Mouse (Mus musculus): ENCODE measurements around the gene Psmd4. TPM values are rescaled to one million over a fixed set of nuclear protein-coding genes. Genes with fewer than 3 reads are reported as not detected.

The Psmd4 gene
- polyA plus RNA-seq, 1 experiment: 245 TPM

DNA sequence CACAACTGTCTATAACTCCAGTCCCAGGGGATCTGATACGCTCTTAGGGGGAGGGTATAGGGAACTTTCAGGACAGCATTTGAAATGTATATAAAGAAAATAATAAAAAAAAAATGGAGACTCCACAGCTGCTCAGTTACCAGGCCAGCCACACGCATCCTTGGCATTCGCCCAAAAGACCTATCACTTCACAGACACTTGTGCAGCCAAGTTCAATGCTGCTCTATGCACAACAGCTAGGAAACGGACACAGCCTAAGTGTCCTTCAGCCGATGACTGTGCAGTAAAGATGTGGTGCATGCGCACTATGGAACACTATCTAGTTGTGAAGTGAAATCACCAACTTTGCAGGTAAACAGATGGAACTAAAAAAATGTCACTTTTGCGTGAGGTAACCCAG lies 13.9 kb upstream of the Psmd4 start:
- 77% methylated on average over 7 of the region's 7 CpGs for WGBS
- Histone ChIP-seq H3K4me3 (replicated peaks; ENCODE audit: insufficient read depth, low read depth, low read length) (no peak overlapping the region), H3K27me3 (ENCODE audit: control insufficient read depth, insufficient read depth, low read length) (no peaks in the 10 kb centered on the region)

DNA sequence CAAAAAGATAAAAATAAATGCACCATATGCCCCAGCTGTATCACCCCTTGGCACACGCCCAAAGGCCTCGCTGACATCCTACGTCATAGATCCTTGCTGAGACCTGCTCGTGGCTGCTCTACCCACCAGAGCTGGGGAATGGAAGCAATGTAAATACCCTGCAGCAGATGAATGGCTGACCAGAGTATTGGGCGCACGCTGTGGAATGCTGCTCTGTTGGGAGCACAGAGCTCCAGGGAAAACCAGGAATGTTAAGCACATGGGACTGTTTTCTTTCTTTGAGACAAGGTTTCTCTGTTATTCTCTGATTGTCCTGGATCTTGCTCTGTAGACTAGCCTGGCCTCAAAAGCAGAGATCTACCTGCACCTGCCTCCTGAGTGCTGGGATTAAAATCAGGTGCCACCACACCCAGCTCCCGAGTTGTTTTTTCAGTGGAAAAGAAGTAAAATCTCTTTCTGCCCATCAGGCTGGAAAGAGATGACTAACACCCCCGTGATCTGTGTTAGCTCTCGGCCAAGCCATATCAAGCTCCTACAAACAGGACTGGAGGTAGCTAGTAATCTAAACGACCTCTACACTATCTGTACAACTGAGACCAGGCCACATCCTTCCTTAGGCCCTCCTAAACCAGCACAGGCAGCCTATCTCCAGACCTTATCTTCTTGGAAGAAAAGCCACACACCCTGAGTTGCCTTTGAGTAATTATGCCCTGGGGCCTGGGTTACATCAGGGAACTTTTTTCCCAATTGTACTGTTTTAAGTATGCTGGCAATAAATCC lies 12.3 kb upstream of the Psmd4 start:
- H3K4me3 ChIP-seq (replicated peaks; ENCODE audit: insufficient read depth, low read depth, low read length): no peak overlapping the region
- WGBS: 24% methylated on average over 10 of the region's 10 CpGs
- no peaks in the 10 kb centered on the region for H3K27me3 ChIP-seq (ENCODE audit: control insufficient read depth, insufficient read depth, low read length)
- peaks cover 5% of the 10 kb centered on the region for H3K4me1 ChIP-seq (ENCODE audit: control insufficient read depth, insufficient read depth, low read length)
- no peak for TF ChIP-seq CTCF (IDR thresholded peaks at IDR 0.05; ENCODE audit: borderline replicate concordance, insufficient read depth, low read depth, low read length)
- TF ChIP-seq POLR2A (IDR thresholded peaks at IDR 0.05; ENCODE audit: borderline replicate concordance, insufficient read depth, low read length): no peak
- no peak overlapping the region for H3K27ac ChIP-seq (ENCODE audit: insufficient read depth, low read length)
- peak; percentile 64 to 66 for DNase-seq

More for the DNA sequence above, 13.9 kb upstream of the Psmd4 start:
- no peak for DNase-seq
- Histone ChIP-seq H3K27ac (ENCODE audit: insufficient read depth, low read length) (no peak overlapping the region), H3K4me1 (ENCODE audit: control insufficient read depth, insufficient read depth, low read length) (peaks cover 5% of the 10 kb centered on the region)
- TF ChIP-seq POLR2A (IDR thresholded peaks at IDR 0.05; ENCODE audit: borderline replicate concordance, insufficient read depth, low read length) (no peak), CTCF (IDR thresholded peaks at IDR 0.05; ENCODE audit: borderline replicate concordance, insufficient read depth, low read depth, low read length) (no peak)

DNA sequence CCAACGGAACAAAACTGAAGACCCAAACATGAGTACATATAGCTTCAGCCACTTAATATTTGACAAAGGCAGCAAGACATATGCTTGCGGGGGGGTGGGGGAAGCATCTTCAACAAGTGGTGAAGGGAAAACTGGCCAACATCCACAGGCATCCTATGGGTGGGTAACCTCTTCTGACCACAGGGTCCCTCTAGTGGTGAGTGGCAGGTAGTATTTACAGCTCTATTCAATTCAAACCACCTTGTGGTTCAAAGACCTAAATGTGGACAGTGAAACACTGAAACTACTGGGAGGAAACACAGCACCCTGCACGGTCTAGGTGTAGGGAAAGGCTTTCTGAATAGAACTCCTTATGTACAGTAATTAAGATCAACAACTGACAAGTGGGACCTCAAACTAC lies 11.3 kb upstream of the Psmd4 start:
- TF ChIP-seq CTCF (IDR thresholded peaks at IDR 0.05; ENCODE audit: borderline replicate concordance, insufficient read depth, low read depth, low read length) (peak; percentile 74), POLR2A (IDR thresholded peaks at IDR 0.05; ENCODE audit: borderline replicate concordance, insufficient read depth, low read length) (no peak)
- Histone ChIP-seq H3K4me1 (ENCODE audit: control insufficient read depth, insufficient read depth, low read length) (peaks cover 5% of the 10 kb centered on the region), H3K27me3 (ENCODE audit: control insufficient read depth, insufficient read depth, low read length) (no peaks in the 10 kb centered on the region), H3K27ac (ENCODE audit: insufficient read depth, low read length) (no peak overlapping the region), H3K4me3 (replicated peaks; ENCODE audit: insufficient read depth, low read depth, low read length) (no peak overlapping the region)
- WGBS: 48% methylated on average over 3 of the region's 3 CpGs
- DNase-seq: peak; percentile 31 to 55

DNA sequence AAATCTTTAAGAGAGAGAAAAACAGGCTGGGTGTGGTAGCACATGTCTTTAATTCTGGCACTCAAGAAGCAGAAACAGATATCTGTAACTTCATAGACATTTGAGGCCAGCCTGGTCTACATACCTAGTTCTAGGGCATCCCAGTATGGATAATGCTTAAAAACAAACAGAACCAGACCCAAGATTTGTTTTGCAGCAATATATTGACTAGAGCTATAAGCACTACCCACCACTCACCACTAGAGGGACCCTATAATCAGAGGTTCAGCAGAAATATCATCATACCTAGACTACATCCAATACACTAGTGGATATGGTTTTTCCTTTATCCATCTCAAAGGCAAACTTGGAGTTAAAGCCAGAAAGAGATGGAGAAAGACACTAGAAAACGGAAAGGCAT lies 10.5 kb upstream of the Psmd4 start:
- DNase-seq: peak in 1 of 2 experiments; percentile 53
- H3K27me3 ChIP-seq (ENCODE audit: control insufficient read depth, insufficient read depth, low read length): no peaks in the 10 kb centered on the region
- TF ChIP-seq POLR2A (IDR thresholded peaks at IDR 0.05; ENCODE audit: borderline replicate concordance, insufficient read depth, low read length): no peak
- peak; percentile 20; the same call in 1 of the 2 replicates for TF ChIP-seq CTCF (IDR thresholded peaks at IDR 0.05; ENCODE audit: borderline replicate concordance, insufficient read depth, low read depth, low read length)
- H3K4me3 ChIP-seq (replicated peaks; ENCODE audit: insufficient read depth, low read depth, low read length): no peak overlapping the region
- no peak overlapping the region for H3K27ac ChIP-seq (ENCODE audit: insufficient read depth, low read length)
- peaks cover 5% of the 10 kb centered on the region for H3K4me1 ChIP-seq (ENCODE audit: control insufficient read depth, insufficient read depth, low read length)
- WGBS: 44% methylated on average over 1 of the region's 1 CpGs

DNA sequence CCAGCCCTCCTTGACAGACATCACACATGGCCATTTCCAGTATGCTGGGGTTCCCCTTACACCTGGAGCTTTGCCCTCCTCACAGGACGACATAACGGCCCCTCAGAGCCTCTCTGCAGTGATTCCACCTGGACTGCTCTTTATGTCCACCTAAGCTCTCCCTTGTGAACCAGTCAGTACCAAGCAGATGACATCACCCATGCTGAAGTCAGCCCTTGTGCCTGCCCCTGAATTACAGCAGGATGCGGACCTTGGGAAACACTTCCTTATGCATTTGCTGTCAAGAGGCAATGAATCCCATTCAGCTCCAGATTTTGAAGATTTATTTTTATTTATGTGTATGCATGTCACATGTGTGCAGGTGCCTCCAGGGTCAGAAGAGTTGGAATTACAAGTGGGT lies 5.5 kb upstream of the Psmd4 start:
- no peak overlapping the region for H3K4me3 ChIP-seq (replicated peaks; ENCODE audit: insufficient read depth, low read depth, low read length)
- H3K4me1 ChIP-seq (ENCODE audit: control insufficient read depth, insufficient read depth, low read length): no peaks in the 10 kb centered on the region
- no peak for DNase-seq
- TF ChIP-seq CTCF (IDR thresholded peaks at IDR 0.05; ENCODE audit: borderline replicate concordance, insufficient read depth, low read depth, low read length) (no peak), POLR2A (IDR thresholded peaks at IDR 0.05; ENCODE audit: borderline replicate concordance, insufficient read depth, low read length) (no peak)
- H3K27ac ChIP-seq (ENCODE audit: insufficient read depth, low read length): no peak overlapping the region
- H3K27me3 ChIP-seq (ENCODE audit: control insufficient read depth, insufficient read depth, low read length): no peaks in the 10 kb centered on the region
- 79% methylated on average over 3 of the region's 3 CpGs for WGBS

DNA sequence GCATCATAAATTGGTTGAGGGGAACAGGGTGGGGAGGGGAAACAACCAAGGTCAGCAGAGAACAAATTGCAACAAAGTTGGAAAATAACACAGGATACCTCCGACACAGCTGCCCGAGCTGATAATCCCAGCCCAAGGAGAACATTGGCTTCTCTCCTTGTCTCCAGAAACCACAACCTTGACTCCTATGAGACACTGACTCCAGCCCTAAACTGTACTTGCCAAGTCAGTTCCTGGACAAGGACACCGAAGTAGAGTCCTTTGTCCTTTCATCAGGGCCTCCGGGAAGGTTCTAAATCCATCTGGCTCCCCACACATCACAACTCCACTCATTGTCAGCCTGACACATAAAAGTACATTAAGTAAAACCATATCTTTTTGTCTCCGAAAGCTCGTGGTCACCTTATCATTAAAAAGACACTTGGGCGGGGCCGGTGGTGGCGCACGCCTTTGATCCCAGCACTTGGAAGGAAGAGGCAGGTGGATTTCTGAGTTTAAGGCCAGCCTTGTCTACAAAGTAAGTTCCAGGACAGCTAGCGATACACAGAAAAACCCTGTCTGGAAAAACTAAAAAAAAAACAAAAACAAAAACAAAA lies 4.1 kb upstream of the Psmd4 start:
- Histone ChIP-seq H3K4me1 (ENCODE audit: control insufficient read depth, insufficient read depth, low read length) (no peaks in the 10 kb centered on the region), H3K27ac (ENCODE audit: insufficient read depth, low read length) (no peak overlapping the region), H3K27me3 (ENCODE audit: control insufficient read depth, insufficient read depth, low read length) (no peaks in the 10 kb centered on the region), H3K4me3 (replicated peaks; ENCODE audit: insufficient read depth, low read depth, low read length) (no peak overlapping the region)
- TF ChIP-seq POLR2A (IDR thresholded peaks at IDR 0.05; ENCODE audit: borderline replicate concordance, insufficient read depth, low read length): no peak
- no peak for TF ChIP-seq CTCF (IDR thresholded peaks at IDR 0.05; ENCODE audit: borderline replicate concordance, insufficient read depth, low read depth, low read length)
- WGBS: 84% methylated on average over 11 of the region's 11 CpGs
- no peak for DNase-seq

DNA sequence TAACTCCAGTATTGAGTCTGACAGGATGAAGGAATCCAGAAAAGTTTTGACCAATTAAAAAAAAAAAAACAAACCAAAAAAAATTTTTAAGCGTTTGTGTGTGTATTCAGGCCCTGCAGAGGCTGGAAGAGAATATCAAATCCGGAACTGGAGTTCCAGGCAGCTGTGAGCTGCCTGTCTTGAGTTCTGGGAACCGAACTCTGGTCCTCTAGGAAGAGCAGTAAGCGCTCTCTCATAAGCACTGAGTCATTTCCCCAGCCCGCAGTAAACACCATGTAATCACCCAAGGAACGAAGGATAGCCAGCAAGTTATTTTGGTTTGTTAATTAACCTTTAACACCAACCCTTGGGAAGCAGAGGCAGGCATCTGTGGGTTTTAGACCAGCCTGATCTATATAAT lies 837 bp upstream of the Psmd4 start:
- Histone ChIP-seq H3K4me1 (ENCODE audit: control insufficient read depth, insufficient read depth, low read length) (no peaks in the 10 kb centered on the region; the same call in none of the 2 replicates), H3K4me3 (replicated peaks; ENCODE audit: insufficient read depth, low read depth, low read length) (no peak overlapping the region), H3K27ac (ENCODE audit: insufficient read depth, low read length) (no peak overlapping the region), H3K27me3 (ENCODE audit: control insufficient read depth, insufficient read depth, low read length) (no peaks in the 10 kb centered on the region)
- no peak for DNase-seq
- TF ChIP-seq POLR2A (IDR thresholded peaks at IDR 0.05; ENCODE audit: borderline replicate concordance, insufficient read depth, low read length) (no peak), CTCF (IDR thresholded peaks at IDR 0.05; ENCODE audit: borderline replicate concordance, insufficient read depth, low read depth, low read length) (no peak)
- 82% methylated on average over 6 of the region's 6 CpGs for WGBS

DNA sequence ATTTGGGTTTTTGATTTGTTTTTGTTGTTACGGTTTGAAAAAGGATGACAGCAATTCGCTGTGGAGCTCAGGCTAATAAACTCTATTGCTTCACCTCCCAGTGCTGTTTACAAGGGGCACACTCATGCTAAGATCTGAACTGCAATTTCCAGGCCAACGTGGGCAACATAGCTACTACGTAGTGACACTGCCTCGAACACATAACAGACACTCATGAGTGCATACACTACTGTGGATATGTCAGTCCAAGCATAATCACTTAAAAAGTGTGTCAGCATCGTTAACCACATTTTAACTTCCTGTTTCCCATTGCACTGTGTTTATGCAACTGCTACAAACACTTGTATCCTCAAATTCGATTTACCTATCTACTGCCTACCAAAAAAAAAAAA lies 420 bp upstream of the Psmd4 start:
- Histone ChIP-seq H3K27me3 (ENCODE audit: control insufficient read depth, insufficient read depth, low read length) (no peaks in the 10 kb centered on the region), H3K27ac (ENCODE audit: insufficient read depth, low read length) (peak overlapping the region; percentile 4; the same call in 1 of the 2 replicates), H3K4me1 (ENCODE audit: control insufficient read depth, insufficient read depth, low read length) (no peaks in the 10 kb centered on the region; the same call in none of the 2 replicates), H3K4me3 (replicated peaks; ENCODE audit: insufficient read depth, low read depth, low read length) (peak overlapping the region; percentile 68)
- no peak for TF ChIP-seq POLR2A (IDR thresholded peaks at IDR 0.05; ENCODE audit: borderline replicate concordance, insufficient read depth, low read length)
- no peak for TF ChIP-seq CTCF (IDR thresholded peaks at IDR 0.05; ENCODE audit: borderline replicate concordance, insufficient read depth, low read depth, low read length)
- DNase-seq: no peak
- WGBS: 24% methylated on average over 7 of the region's 7 CpGs

Measured in cerebellum, adult 2 months (tissue).